Mouse (Mus musculus): ENCODE measurements at regions not wholly inside any gene's neighbourhood (a gene's known extent, or its start where the extent isn't known, plus 50 kb on each side); places are given as distances from the start of the nearest gene placed in this dataset.
A peak's percentile ranks its signal among the peaks of the same experiment; 100 is the strongest.

DNA sequence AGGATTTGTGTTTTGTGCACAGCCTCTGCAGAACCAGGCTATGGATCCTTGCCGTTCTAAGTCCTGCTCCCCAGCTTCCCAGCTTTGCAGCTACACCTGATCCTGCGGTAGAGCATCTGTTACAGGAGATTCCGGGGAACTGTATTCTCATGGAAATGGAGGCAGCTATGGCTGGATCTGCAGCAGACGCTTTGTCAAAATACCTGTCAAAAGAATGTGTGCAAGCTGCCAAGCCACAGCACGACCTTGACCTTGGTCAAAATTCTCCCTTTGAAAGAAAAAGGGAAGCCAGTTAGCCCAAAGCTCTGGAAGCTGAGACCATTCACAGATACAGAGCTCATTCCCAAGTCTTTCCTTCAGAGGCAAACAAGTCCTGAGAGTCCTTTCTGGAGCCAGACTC, 255.3 kb downstream of the Med13l start:
- DNase-seq, result no peak
- intact Hi-C loops (cut with DNase I), result no loop called here

DNA sequence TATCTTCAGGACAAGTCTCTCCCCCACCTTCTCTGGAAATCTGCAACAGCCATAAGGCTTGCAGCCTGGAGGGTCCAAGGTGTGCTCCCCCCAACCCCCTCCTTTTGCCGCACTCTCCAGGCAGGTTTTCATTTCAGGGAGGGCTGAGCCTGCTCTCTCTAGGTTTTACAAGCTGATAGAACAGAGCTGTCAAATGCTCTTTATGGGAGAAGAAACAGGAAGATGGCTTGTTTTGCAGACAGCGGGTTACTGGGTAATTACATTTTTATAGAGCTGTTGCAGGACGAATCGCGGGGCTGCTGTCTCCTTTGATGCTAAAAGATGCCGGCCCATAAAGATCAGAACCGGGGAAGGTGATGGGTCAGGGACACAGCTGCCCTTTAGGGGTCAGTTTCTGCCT, 257.8 kb downstream of the Med13l start:
- intact Hi-C loops (cut with DNase I), result no loop called here

DNA sequence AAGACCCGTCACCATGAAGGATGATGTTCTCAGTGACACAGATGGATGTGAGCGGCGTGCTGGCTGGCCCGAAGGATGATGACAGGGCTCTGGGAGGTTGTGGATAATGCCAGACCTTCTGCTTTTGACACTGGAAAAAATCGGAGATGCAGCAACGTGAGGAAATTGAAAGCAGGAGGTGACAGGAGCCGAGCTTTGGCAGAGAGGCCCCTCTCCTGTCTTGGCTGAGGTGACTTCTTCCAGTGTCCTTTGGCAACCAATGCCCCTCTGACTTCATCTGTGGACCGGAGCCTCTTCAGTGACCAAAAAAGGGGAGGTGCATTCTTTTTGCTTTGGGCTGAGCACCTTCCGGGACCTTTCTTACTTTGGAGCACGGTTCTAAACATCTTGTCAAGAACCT, 264.3 kb downstream of the Med13l start:
- intact Hi-C loops (cut with DNase I), result no loop called here
- no peak for DNase-seq

More for the DNA sequence above, 257.8 kb downstream of the Med13l start:
- no peak for DNase-seq

DNA sequence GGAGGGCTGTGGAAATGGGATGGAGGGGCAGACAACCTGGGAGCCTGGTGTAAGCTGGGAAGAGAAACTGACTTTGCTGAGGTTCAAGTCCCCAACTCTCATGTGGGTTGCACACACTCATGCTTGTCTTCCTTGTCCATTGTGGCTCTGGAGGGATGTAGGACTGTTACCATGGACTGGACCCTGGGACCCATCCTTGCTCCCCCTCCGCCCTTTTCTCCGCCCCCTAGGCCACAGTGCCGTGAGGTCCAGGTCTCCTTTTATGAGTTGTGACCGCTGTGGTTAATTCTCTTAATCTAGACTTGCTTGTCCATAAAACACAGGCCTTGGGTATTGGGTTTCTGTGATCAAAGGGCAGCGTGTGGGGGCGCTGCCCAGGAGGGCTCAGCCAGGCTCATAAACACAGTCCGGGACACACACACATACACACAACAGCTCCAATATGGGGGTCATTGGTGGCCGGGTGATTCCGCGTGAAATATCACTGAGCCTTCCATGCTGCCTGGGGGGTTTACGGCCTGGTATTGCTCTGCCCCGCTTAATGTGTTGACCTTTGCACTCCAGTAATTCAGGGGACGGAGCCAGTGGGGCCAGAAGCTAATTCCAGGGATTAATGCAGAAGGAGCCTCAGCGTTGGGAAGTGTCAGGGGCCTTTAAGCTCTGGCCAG, 268.7 kb downstream of the Med13l start:
- intact Hi-C loops (cut with DNase I), result no loop called here
- DNase-seq, result no peak

DNA sequence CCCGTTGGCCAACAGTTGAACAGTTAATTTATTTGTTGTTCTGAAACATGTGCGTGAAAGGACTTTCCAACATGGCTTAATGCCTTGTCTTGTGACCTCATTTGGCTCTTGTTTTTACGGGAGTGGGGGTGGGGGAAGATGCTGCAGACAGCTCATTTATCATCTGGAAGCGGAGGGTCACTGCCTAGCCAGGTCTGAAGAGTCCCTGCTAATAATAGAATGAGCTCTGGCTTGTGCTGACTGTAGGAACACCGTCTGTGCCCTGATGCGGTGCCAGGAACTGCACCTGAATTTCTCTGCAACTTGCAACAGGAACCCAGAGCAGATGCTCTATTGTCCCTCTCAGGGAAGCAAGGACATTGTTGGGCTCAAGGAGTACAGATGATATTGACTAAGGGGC, 272.2 kb downstream of the Med13l start:
- peak; percentile 49 to 62 for DNase-seq
- intact Hi-C loops (cut with DNase I), result no loop called here

DNA sequence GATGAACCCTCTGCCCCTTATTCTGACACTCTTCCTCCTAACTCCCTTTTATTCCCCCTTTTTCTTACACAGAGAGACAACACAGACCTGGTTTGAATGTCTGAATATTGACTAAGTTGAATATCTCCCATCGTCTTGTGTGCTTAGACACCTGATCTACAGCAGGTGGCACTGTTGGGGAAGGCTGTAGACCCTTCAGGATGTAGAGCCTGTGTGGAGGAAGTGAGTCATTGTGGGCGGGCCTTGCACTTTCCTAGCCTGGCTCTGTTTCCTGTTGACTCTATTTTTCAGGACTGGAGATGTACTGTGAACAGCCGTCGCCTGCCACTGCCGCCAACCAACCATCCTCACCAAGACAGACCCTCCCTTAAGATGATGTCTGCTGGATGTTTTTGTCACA, 273.6 kb downstream of the Med13l start:
- no peak for DNase-seq
- intact Hi-C loops (cut with DNase I), result no loop called here

DNA sequence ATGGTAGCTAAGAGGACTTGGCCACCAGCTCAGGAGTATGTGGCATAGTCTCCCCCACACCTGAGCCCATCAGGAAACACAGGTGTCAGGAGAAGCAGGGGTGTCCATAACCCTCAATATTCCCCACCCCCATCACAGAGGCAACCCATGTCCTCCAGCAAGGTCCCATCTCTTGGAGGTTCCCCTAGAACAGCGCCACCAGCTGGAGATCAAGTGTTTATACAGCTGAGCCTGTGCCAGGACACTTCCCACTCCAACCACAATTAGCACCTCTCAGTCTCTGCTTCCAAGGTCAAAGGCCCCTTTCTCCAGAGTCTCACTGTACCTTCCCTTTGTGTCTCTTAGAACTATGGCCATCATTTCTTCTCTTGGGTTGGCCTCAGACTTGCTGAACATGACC, 276.5 kb downstream of the Med13l start:
- no peak for DNase-seq
- intact Hi-C loops (cut with DNase I), result no loop called here

DNA sequence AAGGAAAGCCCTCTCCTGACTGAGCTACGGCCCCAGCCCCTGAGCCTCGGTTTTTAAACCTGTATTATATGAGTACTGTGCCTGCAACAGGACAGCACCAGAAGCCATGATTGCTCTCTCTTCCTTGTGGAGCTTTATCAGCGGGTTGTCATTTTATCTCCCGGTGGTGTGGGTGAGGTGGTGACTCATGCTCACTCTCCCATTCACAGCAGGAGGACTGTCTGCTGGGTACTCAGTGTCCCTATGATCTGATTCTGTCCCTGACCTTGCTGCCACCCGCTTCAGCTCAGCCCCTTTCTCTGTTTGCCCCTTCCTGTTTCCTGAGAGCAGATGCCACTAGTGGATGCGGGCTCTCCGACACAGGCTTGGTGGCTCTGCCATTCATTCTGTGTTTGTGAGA, 277.9 kb downstream of the Med13l start:
- DNase-seq, result no peak
- intact Hi-C loops (cut with DNase I), result no loop called here

DNA sequence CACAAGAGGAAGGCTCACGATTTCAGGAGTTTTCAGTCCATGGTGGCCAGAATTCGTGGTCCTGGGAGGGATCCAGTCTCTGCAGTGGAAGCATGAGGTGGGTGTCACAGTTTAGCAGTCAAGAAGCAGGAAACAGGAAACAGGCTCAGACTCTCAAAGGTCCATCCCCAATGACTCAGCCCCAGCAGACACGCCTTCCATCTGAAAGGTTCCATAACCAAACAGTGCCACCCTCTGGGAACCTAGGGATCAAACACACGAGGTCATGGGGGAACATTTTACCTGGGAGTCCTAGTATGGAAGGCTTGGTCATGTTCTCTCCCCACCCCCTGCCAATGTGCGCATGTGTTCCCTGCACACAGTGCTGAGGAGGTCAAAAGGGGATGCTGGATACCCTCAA, 279.4 kb downstream of the Med13l start:
- intact Hi-C loops (cut with DNase I), result no loop called here
- no peak for DNase-seq

DNA sequence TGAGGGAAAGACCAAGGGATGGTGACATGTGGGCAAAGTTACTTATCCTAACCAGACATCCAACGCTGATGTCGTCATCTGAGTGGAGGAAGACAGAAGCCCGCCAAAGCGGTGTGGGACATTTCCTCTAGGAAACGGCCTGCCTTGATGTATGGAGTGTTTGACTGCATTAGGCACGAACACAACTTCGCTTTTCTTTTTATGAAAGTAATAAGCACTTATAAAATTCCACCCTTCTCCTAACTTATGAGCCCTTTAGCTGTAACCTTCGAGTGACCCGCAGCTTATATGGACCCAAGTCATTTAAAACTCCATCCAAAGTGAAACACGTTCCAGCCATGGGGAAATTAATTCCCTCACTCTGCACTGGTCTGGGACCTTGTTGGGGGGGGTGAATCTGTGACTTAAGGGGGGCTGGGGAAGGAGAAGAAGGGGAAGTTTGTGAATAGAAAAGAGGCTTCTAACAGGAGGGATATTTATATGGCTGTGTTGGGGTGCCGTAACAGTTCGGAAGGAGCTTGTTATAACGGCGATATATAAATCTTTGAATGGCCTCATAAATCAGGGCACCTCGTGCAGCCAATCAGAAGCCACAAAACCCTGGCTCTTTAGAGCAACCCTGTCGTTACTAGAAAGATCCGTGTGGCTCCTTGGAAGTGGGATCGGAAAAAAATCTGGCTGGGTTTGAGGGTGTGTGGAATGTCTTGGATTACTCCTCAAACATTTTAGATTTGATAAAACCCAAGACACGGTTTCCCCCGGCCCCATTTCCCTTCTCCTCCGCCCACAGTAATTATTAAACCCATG, 280.9 kb downstream of the Med13l start:
- intact Hi-C loops (cut with DNase I), result no loop called here
- DNase-seq, result no peak

DNA sequence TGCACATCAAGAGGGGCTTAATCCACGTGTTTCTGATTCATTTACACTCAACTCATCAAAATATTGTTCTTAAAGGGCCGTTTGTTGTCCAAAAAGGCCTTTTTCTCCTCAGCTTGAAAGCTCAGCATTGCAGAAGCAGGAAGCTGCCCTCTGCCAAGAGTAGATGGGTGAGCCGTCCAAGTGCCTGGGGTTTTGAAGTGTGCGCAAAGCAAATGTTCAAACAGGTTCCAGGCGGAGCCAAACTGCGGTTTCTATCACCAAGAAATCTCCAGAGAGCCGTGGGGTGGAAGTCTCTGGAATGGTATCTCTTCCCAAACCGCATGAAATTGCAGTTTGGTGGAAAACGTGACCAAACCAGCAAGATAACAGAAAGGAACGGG, 281.5 kb downstream of the Med13l start:
- intact Hi-C loops (cut with DNase I), result no loop called here
- no peak for DNase-seq

DNA sequence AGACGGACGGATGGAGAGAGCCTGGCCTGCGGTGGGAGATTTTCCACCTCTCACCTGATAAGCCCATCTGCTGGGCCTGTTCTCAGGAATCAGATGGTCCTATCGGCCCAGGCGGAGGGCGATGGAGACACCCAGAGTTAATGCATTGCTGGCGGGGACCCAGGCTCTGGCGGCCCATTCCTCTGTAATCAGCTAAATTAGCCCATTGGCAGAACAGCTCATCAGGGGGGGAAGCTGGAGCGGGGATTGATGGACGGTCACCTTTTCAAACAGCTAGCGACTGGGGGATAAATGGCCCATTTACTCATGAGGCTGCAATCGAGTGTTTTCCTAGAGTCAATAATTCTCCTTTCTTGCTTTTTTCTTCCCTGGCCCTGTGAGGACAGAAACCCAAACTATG, 296.5 kb downstream of the Med13l start:
- intact Hi-C loops (cut with DNase I), result no loop called here
- no peak for DNase-seq

DNA sequence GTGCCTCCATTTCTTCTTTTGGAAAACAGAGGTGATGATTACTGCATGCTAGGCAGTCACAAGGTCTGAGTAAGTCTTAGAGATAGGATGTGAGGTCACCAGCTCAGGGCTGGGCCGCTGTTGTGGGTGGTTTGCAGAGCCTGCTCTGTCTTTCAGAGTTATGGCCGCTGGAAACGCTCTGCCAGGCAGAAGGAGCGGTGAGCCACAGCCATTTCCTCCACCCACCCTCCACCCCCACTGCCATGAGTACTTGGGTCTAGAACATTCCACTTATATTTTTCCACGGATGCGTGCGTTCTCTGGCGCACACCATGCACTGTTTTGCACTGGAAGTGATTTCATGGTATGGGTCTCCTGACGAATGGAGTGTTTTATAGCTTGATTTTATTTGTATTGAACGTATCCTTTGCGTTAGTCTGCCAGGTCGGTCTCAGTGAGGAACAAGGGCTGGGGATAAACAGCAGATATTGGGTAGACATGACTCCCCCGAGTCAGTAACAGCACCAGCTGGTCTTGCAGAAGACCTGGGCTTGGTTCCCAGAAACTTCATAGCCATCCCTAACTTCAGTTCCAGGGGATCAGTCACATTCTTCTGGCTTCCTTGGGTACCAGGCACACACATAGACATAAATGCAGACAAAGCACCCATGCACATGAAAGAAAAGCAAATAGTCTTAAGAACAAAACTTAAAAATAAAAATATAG, 300.8 kb downstream of the Med13l start:
- intact Hi-C loops (cut with DNase I), result no loop called here

DNA sequence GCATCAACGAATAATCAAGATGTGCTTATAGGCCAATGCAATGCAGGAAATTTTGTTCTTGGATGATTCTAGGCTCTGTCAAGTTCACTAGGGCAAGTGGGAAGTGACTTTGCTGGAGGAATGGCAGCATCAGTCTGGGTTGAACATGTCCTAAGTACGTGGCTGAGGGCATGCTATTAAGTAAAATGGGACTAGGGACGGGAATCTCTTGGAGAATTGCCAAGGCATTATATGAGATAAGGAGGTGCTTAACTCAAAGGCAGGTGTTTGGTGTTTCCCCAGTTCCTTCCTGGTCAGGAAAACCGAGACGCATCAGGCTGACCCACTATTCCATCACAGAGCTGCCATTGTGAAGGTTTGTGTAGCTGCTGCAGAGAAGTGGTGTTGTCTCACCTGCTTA, 307.0 kb downstream of the Med13l start:
- intact Hi-C loops (cut with DNase I), result no loop called here
- no peak for DNase-seq

More for the DNA sequence above, 300.8 kb downstream of the Med13l start:
- DNase-seq, result no peak

DNA sequence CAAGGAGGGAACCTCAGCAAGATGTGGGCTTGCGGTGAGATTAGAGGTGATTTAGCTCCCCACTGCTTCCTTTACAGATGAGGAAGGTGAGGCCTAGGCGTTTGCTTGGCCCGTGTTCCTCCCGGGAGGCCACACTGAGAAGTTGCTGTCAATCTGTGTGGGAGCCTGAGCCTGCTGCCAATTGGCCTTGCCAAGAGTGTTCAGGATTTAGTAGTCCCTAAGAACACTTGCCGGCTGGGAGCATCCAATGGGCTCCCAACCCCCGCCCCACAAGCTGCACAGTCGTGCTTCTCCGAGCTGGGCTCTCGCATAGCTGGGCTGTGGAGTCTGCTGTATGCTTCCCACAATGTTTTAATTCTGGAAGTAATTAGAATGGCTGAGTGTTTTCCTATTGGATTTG, 308.9 kb downstream of the Med13l start:
- intact Hi-C loops (cut with DNase I), result no loop called here
- no peak for DNase-seq

DNA sequence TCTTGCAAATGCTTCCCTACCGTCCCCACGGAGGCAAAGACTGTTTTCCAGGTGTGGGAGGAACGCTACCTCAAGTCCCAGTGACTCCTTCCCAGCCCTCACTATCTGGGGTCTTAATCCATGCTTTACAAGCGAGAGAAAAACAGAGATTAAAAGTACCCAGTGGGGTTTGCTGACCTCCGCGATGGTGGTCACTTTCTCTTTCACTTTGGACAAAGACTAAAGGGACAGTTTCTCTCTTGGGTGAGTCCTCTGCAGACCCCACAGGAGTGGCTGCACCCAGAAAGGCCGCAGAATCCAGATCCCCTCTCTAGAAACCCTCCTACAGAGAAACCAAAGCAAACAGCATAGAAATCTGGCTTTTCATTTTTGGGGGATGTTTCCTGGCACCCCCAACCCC, 313.4 kb downstream of the Med13l start:
- DNase-seq, result no peak
- intact Hi-C loops (cut with DNase I), result no loop called here

DNA sequence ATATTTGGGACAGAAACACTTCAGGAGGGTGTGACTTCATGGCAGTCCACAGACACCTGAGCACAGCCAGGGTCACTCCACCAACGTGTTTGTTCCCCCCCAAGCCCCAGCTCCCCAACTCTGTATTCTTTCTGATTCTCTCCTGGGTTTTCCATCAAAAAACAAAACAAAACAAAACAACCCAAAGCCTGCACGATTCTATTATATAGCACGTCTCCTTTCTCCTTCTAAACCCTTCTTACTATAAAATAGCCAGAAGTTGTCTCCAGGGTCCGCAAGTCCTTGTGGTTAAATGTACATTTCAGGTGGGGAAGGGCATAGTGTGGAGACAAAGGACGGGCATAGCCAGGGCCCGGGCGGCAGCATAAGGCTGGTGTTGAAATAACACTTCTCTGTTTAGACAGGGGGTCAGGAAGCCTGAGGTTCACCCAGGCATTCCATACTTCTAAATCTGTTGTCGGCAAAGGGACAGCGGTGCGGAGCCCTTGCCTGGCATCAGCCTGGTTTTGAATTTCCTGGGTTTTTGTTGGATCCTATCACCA, 314.7 kb downstream of the Med13l start:
- DNase-seq, result no peak
- intact Hi-C loops (cut with DNase I), result no loop called here

DNA sequence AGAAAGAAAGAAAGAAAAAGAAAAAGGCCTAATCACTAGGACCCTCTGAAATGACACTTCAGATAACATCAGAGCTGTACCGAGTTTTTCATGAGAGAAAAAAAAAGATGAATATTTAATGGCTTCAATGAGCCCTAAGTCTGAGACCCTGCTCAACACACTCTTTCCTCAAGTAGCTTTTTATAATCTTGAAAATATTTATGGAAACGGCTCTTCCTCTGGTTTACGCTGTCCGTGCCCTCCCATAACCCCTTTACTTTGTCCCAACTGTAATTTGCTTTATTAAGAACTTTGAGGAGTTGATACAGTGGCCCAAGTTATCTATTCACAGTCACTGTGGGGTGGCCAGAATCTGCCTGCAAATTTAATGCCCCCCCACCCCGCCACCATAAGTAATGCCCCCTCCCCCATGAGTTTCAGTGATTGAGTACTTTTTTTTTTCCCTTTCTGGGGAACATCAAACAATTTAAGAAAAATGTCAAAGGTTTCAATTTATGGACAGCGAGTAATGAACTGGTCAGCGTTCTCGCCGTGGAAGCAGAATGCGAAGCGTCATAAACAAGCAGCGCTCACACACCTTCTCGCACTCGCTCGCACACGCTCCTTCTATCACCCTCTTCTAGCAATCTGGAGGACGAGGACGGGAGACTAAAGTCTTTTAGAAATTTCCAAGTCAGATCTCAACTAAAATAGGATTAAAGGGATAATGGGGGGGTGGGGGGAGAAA, 316.3 kb downstream of the Med13l start:
- intact Hi-C loops (cut with DNase I), result loop anchor here (2.0 kb wide), 1 partner anchor 94 kb away; no protein-coding TSS in a partner anchor
- DNase-seq, result no peak

DNA sequence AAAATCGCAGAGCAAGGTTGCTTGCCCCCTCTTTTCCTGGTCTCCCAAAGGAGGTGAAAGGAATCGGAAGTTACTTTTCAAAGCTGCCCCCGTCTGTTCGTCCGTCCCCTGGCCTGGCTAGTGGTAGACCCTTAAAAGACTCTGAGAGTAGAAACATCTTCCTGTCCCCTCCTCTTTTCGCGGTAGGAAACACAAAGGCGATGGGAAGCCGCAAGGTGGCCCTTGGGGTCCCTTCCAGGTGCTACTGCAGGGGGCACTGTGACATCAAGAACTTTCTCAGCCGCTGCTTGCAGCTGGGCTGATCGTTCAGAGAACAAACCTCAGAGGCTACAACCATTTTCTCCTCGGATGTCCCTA, 316.8 kb downstream of the Med13l start:
- intact Hi-C loops (cut with DNase I), result loop anchor here (2.0 kb wide), 1 partner anchor 94 kb away; no protein-coding TSS in a partner anchor

DNA sequence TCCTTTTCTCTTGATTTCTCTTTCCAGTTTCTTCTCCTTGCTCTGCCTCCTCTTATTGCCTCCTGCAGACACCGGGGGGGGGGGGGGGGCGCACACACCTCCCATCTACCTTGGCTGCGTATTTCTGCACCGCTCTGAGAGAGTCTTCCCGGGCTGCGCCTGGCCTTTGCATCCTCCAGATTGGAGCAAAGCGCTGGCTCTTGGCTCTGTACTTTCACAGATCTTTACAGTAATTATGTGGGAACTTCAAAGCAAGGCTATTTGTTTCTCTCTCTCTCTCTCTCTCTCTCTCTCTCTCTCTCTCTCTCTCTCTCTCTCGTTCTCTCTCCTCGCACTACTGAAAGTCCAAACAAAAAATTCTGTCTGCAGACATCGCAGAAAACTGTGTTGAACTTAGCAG, 317.4 kb downstream of the Med13l start:
- DNase-seq, result no peak
- intact Hi-C loops (cut with DNase I), result loop anchor here (1.0 to 2.0 kb wide), 2 partner anchors 95 to 808 kb away; no protein-coding TSS in a partner anchor

More for the DNA sequence above, 316.8 kb downstream of the Med13l start:
- DNase-seq, result peak; percentile 58 to 62

Data from heart, postnatal 14 days (tissue).